Mouse (Mus musculus) cerebellum, adult 11 months (tissue): ENCODE measurements at regions not wholly inside any gene's neighbourhood (a gene's known extent, or its start where the extent isn't known, plus 50 kb on each side); places are given as distances from the start of the nearest gene placed in this dataset.
A peak's percentile ranks its signal among the peaks of the same experiment; 100 is the strongest.

Experiments
- DNase-seq: peaks from one replicate; pipeline ENCODE4 v3.0.0; 2022

DNA sequence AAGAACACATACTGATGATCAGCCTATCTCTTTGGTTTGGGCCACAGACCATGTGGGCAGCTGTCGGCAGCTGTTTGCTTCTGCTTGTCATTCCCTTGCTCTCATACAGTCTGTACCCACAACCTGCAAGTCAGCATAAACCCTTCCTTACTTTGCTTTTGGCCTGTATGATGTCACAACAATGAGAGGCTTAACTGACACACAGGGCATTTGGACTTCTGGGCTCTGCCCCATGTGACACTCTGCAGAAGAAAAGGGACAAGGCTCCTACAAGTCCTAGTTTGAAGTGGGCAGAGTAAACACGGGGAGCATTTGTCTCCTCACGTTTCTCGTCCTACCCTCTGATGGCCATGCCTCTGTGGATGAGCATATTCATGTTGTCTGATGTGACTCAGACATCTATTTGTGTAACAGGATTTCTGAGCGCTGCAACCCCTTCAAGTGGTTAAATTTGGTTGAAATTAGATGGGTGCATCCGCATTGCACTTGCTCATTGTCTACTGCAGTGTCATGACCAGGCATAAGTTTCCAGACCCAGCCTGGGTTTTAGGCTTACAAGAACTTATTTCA, 87.6 kb upstream of the Cpeb4 start:
- no peak for DNase-seq

DNA sequence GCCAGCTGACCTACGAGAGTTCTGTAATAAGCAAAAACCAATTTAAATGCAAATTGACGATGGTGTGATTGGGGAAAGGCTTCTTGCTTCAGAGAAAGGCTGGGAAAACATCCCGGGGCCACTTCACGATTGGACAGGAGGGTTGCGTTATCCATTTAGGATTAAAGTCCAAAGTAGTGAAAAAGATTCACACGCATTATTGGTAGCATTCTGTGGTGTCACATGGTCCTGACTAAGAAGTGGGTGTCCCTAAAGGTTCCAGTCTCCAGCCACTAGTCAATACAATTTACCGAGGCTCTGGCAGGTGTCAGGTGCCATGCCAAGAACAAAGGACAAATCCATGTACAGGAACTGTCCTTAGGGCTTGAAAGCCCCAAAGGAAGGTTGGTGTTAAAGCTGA, 86.9 kb upstream of the Cpeb4 start:
- DNase-seq = no peak

DNA sequence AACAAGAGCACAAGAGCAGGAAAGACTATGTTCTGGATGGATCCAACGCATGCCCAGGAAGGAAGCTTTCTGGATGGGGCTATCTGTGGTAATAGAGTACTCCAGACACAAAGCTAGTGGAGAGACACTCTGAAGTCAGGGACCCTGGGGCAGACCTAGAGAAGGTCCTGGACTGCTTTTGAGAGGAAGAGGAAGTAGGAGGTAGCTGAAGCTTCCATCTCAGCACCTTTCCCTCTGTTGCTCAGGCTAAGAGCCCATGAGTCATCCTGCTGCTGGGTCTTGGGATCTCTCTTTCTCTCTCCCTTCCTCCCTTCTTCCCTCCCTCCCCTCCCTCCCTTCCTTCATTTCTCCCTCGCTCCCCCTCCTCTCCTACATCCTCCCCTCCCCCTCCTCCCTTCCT, 84.6 kb upstream of the Cpeb4 start:
- DNase-seq = no peak

DNA sequence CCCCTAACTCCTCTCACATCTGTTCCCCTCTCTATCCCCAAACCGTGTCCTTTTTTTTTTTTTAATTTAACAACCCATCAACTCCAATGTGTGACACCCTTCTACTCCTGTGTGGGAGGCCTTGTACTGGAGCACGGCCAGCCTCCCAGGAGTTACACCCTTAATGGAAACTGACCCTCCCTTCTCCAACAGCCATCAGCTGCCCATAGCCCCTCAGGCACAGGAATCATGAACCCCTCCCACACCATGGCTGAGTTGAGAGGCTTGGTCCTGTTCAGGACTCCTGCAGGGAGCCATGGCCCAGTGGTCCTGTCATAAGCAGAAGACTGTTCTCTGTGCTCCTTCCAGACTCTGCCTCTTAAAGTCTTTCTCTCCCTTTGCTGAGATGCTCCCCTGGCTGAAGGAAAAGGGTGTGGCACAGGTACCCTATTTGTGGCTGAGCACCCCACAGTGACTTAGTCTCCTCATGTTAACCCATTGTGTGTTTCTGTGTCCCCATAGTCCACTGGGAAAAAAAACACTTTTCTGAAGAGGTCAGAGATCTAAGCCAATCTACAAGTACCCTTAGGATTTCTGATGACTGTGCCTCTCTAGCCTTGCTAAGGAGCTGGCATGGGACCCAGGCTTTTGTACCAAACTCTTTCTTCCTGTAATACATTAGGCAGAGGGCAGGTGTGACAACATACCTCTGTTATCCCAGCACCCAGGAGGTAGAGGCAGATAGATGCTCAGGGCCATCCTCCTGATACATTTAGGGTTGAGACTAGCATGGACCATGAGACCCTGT, 83.9 kb upstream of the Cpeb4 start:
- DNase-seq = no peak

DNA sequence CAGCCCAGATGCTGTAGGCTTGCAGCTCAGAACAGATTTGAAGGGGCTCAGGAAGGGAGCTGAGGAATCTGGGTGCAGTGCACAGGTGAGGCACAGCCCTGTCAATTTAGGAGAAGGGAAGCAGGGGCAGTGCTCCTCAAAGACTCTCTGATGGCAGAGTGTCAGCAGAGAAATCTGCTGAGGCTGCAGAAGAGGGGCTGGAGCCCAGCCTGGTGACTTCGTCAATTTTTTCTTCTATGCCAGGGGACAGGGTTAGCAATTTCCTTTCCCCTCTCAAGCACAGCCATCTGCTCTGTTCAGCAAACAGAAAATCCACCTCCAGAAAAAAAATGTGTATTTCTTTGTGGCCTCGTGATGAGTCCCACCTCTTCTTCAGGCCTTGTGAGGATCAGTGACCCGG, 82.0 kb upstream of the Cpeb4 start:
- no peak for DNase-seq

DNA sequence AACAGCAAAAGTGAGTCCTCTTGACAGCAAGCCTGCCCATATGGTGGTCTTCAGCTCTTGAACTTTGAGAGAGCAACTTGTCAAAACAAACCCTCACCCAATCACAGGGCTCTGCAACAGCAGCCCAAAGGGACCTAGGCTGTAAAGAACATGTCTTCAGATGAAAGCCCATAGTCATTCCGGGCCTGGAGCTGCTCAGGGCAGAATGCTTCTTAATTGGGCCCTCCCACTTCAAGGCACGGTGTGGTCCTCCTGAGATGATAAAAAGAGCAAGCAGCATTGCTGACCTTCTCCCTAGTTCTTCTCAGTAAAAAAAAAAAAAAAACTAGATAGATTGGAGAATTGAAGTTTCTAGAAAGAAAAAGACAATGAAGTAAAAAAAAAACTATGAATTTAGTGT, 80.7 kb upstream of the Cpeb4 start:
- no peak for DNase-seq

DNA sequence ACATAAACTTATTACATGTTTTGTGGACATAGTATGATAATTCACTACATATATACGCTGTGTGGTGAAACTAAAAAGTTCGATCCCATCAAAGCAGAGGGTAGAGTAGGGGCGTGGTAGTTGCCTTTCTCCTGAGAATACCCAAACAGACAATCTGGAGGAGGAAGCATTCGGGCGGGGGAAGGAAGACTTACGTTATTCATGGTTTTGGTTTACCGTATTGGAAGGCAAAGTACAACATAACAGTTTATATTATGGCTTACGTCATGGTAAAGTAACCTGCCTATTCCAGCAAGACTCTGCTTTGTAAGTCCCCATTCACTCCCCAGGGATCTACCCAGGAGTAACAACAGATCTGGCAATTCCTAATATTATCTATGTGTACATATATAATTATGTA, 76.9 kb upstream of the Cpeb4 start:
- no peak for DNase-seq

DNA sequence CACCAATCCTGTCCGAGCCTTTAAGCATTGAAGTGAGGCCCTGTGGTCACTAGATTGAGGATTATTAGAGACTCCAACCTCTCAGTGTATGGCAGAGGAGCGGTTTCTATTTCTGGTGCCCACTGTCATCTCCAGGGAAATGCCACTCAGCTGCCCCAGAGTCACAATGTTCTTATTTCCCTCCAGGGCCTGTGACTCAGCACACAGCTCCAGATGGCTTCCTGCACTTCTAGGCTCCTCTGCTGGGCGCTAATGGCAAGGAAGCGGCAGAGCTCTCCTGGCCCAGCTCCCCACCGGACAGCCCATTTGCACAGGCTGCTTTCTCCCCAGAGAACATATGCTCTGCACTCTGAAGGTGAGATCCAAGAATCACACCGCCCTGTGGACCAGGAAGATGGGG, 75.8 kb upstream of the Cpeb4 start:
- peak; percentile 87 for DNase-seq

DNA sequence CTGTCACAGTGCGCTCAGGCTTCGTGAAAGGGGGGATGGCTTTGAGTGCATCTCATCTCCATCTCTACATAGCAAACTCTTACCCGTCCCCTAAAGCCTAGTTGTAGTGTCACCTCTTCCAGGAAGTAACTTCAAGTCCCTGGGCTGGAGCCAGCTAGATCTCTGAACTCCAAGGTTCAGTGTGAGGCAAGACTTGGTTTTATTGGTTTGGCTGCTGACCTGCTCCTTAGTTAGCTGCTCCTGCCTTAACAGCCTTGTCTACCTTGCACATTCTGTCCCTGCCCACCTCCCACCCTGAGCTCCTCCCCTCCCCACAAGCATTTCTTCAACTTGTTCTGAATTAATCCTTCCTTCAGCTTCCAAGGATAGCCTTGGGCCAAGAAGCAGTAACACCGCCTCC, 70.4 kb upstream of the Cpeb4 start:
- no peak for DNase-seq

DNA sequence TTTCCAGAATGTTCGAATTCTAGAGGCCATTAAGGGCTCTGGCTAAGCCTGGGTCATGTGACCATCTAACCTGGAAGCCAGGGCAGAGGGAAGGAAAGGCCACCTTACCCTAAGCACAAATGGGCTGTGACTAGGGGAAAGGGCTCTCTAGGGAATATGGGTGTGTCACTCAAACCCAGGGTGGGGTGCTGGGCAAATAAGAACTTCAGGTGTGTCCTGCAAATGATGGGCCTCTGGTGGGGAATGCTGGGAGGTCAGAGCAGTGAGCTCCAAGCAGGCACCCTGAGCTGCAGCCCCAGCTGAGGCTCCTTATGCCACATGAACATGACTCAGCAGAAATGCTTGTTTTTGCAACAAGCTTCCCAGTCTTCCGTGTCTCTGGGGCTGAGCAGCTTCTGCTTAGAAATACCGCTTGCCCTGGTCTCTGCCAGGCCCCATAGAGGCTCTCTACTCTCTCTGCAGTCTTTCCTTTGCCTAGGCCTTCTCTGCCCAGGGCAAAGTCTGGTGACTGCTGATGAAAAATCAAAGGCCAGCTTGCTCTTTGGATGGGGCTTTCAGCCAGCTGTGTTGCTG, 68.6 kb upstream of the Cpeb4 start:
- DNase-seq = no peak

DNA sequence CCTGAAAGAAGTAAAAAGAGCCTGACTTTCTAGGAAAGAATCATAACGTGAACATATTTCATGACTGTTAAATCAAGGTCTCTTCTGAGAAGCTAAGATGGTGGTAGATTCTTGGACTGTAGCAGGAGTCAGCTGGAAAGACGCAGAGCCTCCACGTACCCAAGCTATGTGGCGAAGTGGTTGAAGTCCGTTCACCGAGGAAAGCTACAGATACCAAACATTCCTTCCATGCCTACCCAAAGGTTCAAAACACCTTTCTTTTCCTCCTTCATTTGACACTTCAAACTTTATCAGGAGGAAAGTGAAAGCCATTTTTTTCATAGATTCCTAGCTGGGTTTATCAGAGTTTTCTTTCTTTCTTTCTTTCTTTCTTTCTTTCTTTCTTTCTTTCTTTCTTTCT, 67.5 kb upstream of the Cpeb4 start:
- no peak for DNase-seq

DNA sequence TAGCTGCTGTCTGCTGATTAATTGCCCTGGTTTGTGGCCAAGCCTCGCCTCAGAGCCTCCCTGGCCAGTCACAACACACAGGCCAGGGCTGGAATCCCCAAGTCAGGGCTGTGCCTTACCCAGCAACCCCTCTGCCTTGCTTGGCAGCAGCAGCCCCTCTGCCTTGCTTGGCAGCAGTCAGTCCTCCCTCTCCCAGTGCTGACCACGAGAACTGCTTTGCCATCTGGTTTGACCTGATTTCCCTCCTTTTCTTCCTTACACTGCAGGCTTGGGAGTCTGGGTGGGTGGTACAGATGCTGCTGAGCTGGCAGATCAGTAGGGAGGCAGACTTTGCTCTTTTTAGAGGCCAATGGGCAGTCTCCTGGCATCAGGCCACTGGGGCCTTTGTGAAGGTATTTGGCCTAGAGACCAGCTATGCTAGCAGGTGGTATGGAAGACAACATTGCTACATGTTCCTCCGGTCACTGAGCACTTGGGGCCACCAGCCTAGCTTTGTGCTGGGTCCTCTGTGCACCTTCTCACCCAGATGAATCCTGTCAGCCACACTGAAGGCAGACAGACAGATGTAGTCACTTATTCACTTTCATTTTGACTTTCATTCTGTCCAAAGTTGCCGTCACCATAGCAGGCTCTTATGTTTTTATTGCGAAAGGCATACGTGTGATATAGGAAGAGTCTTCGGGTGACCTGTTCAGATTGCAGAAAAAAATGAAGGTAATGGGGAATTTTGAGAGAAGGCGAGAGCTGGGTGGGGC, 64.4 kb upstream of the Cpeb4 start:
- DNase-seq = peak; percentile 69

DNA sequence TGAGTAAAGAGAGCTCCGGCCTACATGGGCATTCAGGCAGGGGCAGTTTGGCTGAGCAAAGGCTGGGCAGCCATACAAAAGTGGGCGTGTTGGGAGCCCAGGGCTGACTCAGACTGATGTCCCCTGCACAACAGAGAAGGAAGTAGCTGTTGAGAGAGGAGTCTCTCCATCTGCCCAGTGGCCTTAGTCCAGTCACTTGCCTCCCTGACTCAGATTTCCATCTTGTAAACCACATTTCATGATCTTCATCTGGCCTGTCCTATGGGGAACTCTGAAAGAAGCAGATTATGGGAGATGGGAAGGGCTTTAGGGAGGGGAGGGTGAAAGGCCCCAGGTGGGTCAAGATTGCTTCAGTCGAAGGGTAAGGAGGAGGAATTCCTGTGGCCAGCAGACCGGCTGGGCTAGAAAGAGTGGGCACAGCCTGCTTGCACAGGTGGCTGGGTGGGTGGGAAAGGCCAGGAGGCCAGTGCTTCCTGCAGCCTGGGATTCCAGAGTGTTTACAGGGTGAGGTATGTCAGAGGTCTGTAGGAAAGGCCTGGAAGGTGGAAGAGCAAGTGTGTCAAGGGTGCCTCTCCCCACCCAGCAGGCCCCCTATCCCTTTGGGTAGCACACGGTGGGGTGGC, 63.7 kb upstream of the Cpeb4 start:
- no peak for DNase-seq

DNA sequence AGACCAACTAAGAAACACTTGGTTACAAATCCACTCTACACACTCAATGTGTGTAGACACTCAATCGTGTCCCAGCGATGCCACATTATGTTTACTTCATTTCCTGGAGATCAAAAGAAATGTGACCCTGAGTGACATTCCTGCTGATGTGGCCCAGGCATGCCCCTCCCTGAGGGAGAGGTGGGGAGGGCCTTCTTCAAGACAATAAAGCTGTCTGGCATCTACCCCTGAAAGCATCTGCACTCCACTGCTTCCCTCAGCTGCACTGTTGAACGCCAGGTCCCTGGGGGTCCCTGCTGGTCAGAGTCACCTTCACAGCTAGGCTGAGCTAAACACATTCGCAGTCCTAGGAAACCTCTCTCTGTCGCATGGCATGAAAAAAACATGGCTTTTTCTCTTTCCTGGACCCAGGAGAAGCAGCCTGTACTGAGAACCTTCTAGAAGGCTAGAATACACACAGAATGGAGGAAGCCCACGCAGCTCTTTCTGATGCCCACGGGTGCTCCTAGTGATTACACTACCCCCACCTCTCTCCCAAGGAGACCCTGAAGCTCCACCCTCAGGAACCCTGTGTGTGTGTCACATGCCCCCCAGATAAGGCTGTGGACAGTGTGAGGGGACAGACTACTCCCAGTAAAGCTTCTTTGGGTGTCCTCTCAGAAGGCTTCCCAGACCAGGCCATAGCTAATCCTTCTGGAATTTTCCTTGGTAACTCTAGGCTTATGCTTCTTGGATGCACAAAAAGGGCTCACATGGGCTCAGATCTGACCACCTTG, 61.8 kb upstream of the Cpeb4 start:
- no peak for DNase-seq

DNA sequence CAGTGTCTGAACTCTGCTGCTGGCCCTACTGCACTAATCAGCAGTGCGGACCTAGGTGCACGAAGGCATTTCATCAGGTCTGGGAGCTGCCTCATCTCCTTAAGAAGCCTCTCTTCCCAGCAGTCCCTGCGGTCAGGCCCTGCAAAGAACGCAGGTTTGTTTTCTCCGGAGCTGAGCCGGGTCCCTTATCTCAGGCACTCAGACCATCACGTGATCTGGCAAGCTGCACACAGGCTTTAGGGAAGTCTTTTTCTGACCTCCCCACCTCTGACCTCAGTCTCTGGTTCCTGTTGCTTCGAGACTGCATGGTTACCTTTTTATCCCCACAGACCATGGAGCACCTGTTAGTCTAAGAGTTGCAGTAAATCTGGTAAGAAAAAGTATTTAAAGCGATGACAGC, 59.8 kb upstream of the Cpeb4 start:
- no peak for DNase-seq

DNA sequence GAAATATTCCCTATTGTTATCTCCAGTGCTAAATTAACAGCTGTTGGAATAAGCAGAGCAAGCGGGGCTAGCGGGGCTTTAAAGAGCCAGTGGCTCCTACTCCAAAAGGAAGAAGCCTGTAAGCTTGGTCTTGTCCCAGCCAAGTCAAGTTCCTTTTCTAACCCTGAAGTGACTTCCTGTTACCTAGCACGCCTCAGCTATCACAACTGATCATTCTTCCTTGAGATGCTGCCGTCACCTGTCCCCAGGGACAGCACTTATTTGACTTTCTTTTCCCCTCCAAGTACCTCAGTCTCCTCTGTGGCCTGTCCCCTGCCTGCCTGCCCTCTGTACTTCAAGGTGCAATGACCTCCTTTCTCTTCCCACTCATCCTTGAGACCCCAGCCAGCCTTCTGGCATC, 57.4 kb upstream of the Cpeb4 start:
- no peak for DNase-seq

DNA sequence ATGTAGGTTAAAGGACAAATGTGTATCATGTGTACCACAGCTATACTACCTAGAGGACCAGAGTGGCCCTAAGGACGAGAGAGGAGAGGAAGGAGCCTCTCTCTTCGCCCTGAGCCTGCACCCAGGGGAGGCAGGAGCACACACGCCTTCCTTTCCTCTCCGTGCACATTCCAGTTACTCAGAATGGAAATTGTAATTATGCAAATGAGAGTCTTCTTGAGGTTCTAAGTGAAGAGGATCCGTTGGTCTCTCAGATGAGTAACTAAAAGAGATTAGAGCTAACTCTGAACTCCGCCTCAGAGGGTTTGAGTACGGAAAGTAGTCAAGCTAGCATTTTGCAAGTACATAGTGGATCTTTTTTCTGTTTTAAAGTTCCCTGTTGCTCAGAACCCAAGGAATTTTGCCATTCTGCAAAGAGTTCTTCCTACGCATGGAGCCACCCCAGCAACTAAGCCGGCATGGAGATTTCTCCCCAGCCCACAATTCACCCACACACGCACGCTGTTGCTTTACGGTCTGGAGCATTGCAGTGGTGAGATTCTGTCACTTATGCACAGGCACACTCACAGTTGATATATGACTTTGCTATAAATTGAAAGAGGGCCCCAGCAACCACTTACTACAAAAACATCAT, 56.0 kb upstream of the Cpeb4 start:
- DNase-seq = no peak

DNA sequence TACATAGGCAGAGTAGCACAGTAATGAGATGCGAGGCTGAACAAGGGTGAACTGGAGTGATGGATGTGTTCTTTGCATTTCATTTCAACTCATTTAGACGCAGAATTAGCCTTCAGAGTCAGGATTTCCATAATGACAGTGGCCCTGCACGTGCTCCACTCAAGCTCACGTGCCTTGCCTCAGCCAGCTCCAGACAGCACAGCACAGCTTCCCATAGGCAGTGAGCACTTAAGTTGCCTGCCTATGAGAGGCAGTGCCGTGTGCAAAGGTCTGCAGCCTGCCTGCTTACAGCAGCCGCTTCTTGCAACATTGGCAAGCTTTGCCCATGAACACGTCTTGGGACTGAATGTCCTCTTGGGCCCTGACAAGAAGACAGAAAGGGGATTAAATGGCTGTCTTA, 54.0 kb upstream of the Cpeb4 start:
- DNase-seq = no peak

DNA sequence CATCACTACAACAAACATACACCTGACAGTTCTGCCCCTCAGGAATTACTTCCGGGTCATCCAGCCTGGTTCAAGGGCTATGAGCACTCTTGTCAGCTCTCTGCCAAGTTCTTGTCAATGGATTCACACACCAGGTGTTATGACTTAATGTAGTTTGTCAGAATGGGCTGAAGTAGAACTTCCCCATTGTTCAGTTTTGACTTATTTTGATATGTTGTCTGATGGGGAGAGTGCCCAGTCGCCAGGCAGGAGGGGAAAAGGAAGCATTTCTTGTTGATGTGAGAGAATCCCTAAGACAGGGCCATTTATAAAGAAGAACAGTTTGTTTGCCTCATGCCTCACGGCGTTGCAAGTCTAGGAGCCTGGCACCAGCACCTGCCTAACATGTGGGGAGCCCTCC, 52.0 kb upstream of the Cpeb4 start:
- no peak for DNase-seq

DNA sequence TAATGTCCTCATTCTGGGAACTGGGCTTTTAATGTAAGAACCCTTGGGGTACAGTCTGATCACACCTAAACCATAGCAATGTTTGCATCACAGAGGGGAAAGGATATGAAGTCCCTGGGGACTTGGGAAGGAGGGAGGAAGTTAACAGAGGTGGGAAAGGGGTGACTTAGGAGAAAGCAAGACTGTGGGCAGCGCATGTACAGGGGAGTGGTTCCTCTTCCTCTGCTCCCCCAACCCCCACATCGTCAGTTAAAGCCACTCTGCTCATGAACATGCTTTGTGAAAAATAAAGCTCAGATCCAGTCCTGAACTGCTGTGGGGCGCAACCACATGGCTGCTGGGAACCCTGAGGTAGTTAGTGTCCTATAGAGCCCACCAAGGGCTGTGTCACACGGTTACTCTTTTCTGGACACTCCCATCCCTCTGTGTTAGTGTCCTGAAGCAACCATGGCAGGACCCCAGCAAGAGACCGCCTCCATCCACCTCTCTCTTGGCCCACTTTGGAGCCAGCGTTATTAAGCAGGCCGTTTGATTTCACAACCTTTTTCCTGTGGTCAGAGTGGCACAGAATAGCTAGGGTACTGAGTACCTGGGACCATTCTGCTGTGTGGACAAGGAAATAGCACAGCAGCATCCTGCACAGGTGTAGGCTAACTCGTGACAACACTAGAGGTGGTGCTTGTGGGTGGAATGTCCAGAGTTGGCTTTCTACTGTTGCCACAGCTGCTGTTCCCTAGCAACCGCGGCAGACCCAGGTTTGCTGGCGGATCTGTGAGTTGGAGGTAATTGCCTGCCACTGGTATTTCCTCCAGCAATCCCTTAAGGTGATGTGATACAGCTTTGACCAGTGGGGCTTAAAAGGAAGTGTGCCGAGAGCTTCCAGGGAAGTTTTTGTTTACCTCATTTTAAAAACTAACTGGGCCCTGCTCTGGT, 50.3 kb upstream of the Cpeb4 start:
- DNase-seq = no peak
